Mouse (Mus musculus) liver, embryonic 14.5 days (tissue): Measurements from ENCODE around the gene Rrp9.

Experiments
- CTCF ChIP-seq: IDR thresholded peaks from 2 replicates; pipeline ENCODE4 v1.5.1; 2016; ENCODE audit warnings: antibody characterized with exemption, low read depth, control low read depth
- EP300 ChIP-seq: IDR thresholded peaks from 2 replicates; pipeline ENCODE4 v1.6.1; 2016; ENCODE audit warnings: antibody characterized with exemption, low read depth

GRCm38 (mm10) chr9:106512729-106513450 lies 37.1 kb downstream of the Rrp9 start:
- TF ChIP-seq CTCF (no peak), EP300 (no peak)
